Mouse (Mus musculus) bone marrow macrophage, adult 2 months (primary cell): Measurements from ENCODE around the gene Pnmal1. TPM values are rescaled to one million over a fixed set of nuclear protein-coding genes. Genes with fewer than 3 reads are reported as not detected.
A peak's percentile ranks its signal among the peaks of the same experiment; 100 is the strongest.

Source experiments
- H3K27ac ChIP-seq: 2 replicates; pipeline ENCODE4 v1.5.1; 2012; ENCODE audit warnings: low read depth, low read length; ENCODE audit not compliant: insufficient read depth
- H3K4me1 ChIP-seq: 2 replicates; pipeline ENCODE4 v1.6.1; 2012; ENCODE audit warnings: low read length; ENCODE audit not compliant: control insufficient read depth, insufficient read depth
- H3K4me3 ChIP-seq: 2 replicates; pipeline ENCODE4 v1.5.1; 2012; ENCODE audit warnings: mild to moderate bottlenecking, low read length, moderate library complexity; ENCODE audit not compliant: insufficient read depth
- CTCF ChIP-seq: IDR thresholded peaks from 2 replicates; pipeline ENCODE4 v1.5.1; 2012; ENCODE audit warnings: low read depth, mild to moderate bottlenecking, low read length, moderate library complexity
- POLR2A ChIP-seq: IDR thresholded peaks from 2 replicates; pipeline ENCODE4 v1.6.1; 2012; ENCODE audit warnings: mild to moderate bottlenecking, low read depth, low read length, borderline replicate concordance
- polyA plus RNA-seq: library from polyadenylated mRNA; stranded (reverse); fragments of >200 nt; gene quantifications from 2 replicates; pipeline ENCODE4 v1.2.4, GENCODE M21; 2012; ENCODE audit not compliant: missing spikeins, insufficient read depth, insufficient read length

The Pnmal1 gene
- not detected in 2 replicates for polyA plus RNA-seq

DNA sequence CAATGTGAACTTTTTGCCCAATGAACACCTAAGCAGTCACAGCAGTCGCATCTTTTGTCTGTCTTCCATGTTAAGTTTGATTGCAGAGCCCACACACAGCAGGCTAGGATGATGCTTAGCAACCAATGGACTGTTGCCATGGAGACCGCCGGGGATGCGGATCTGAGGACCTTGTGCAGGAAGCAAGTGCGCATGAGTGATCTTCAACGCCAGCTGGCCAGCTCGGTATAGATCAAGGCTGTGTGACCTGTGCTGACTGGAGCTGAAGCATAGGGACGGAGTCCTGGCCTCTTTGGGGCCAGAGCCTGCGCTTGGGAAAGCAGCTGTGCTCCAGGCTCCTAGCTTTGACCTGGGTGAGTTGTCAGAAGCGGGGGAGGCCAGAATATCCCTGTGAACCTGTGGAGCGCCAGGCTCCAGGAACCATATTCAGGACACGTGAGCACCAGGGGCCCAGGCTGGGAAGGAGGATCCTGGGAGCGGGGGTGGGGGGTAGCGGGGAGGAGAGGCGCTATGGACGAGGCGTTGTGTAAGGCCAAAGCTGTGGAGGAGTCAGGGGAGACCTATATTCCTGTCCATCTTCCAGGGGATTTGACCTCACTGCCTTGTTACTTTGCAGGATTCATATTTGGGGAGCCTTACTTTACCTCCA lies at the start of gene Pnmal1:
Gene Pnmal1, plus strand, starts transcription at position 141 of the 649 bp plus-strand sequence.
- TF ChIP-seq CTCF (no peak), POLR2A (no peak)
- no peak within 1 kb of the TSS for H3K4me3 ChIP-seq
- H3K4me1 ChIP-seq = no peaks in the 10 kb centered on the region
- H3K27ac ChIP-seq = no peak within 1 kb of the TSS

DNA sequence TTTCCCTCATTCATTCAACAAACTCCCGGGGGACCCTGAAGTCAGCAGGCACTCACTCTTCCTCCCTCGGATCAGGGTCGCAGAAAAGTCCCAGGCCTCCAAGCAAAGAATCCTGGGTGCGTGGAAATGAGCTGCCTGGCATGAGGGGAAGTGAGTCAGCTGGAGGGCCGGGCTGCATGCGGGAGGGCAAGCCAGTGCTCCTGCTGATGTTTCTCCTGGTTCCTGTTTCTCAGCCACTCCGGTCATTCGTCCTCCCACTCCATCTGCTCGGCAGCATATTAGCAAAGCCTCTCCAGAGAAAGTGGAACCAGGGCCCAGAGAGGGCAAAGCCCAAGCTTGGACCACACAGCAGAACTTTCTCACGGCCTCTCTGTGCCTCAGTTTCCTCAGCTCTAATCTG lies 49.6 kb upstream of the Pnmal1 start:
- peak overlapping the region; percentile 23 for H3K4me3 ChIP-seq
- TF ChIP-seq CTCF = no peak
- TF ChIP-seq POLR2A = no peak
- peaks cover 54% of the 10 kb centered on the region for H3K4me1 ChIP-seq
- H3K27ac ChIP-seq = peak overlapping the region; percentile 80

DNA sequence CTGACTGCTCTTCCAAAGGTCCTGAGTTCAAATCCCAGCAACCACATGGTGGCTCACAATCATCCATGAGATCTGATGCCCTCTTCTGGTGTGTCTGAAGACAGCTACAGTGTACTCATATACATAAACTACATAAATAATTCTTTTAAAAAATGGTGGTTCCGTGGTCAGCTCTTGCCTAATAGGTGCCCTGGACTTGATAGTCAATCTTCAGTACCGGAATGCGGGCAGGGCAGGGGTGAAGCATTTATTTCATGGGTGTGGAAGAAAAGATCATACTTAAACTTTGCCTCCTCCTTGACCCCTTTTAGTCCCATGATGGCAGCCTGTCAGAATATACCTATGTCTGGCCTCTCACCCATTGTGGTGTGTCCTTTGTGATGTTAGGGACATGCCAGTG lies 47.6 kb upstream of the Pnmal1 start:
- H3K4me1 ChIP-seq = peaks cover 35% of the 10 kb centered on the region
- no peak overlapping the region for H3K4me3 ChIP-seq
- no peak overlapping the region for H3K27ac ChIP-seq
- no peak for TF ChIP-seq CTCF
- TF ChIP-seq POLR2A = no peak

DNA sequence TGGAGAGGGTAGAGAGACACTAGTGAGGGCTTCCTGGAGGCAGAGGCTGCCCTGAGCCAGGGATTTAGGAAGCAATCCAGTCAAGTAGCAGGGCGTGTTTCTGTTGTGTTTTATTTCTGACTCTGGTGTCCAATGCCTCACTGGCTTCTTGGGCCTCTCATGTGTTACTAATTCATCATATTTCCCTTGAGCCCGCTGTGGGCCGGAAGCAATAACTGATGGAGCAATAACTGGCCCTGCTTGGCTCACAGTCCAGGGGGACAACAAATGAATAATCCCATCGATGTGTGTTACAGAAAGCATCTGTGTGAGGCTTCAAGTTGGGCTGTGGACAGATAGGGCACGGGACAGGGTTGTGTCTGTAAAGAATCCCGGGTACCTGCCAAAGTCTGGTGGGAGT lies 47.1 kb upstream of the Pnmal1 start:
- TF ChIP-seq POLR2A = no peak
- TF ChIP-seq CTCF = no peak
- Histone ChIP-seq H3K27ac (no peak overlapping the region), H3K4me1 (peaks cover 30% of the 10 kb centered on the region), H3K4me3 (no peak overlapping the region)

DNA sequence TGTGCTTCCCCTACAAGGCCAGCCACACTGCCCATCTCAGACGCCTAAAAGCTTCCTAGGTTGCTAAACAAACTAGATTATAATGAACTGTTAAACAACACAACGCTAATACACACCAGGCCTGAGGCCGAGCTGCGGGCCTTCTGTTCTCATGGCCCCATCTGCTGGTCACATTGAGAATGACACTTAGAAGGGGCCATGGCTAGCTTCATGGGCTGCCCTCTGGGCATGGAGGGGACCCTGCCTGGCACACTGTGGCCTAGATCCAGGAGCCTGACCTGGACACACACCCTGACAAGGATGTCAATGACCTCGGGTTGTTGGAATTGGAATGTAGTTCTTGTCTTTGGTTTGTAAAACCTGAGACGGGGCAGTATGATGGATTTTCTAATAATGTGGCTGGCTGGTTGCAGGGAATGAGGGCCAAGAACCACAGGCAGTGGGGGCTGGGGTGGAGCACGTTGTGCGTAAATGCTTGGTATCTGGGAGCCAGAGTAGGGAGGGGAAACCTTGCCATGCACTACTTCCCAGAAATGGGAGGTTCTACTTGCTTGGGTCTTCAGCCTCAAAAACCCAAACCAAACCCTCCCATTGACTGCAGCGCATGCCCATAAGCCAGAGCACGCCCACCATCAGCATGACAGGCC lies 45.5 kb upstream of the Pnmal1 start:
- no peak overlapping the region for H3K4me3 ChIP-seq
- H3K4me1 ChIP-seq = peaks cover 17% of the 10 kb centered on the region
- TF ChIP-seq POLR2A = no peak
- peak; percentile 85 for TF ChIP-seq CTCF
- H3K27ac ChIP-seq = no peak overlapping the region

DNA sequence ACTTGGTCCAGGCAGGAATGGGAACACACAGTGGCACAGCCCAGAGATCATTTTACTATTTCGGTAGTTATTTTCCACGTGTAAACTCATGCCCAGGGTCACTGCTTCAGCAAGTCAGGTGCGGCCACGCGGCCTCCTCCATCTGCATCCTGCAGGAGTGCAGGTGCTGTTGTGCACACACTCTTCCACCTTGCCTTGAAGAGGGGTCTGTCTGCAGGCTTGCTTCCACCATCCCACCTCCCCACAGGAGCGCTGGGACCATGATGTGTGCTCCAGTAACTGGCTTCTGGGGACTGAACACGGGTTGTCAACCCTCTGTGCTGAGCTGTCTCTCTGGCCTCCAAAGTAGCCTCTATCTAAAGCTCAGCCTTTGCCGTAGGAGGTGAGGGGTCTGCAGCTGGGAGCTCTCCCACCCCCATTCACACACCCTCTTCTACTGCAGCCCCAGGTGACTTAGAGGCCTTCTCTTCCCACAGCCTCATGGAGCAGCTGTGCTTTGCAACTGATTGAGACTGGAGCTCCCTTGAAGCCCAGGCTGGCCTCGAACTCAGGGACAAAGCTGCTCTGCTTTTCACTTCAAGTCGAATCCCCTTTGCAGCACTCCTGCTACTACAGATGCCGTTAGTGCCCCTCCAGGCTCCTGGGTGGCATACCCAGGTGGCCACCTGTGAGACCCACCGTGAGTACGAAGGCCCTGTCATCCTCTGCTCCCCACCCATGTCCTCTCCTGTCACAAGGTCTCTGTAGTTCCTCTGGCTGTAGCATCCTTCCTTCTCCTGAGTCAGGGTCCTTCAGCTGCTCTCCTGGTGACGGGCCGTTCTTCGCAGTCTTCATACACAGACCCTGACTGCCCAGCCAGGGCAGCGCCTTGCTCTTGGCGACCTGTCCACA lies 44.8 kb upstream of the Pnmal1 start:
- peaks cover 10% of the 10 kb centered on the region for H3K4me1 ChIP-seq
- H3K4me3 ChIP-seq = no peak overlapping the region

DNA sequence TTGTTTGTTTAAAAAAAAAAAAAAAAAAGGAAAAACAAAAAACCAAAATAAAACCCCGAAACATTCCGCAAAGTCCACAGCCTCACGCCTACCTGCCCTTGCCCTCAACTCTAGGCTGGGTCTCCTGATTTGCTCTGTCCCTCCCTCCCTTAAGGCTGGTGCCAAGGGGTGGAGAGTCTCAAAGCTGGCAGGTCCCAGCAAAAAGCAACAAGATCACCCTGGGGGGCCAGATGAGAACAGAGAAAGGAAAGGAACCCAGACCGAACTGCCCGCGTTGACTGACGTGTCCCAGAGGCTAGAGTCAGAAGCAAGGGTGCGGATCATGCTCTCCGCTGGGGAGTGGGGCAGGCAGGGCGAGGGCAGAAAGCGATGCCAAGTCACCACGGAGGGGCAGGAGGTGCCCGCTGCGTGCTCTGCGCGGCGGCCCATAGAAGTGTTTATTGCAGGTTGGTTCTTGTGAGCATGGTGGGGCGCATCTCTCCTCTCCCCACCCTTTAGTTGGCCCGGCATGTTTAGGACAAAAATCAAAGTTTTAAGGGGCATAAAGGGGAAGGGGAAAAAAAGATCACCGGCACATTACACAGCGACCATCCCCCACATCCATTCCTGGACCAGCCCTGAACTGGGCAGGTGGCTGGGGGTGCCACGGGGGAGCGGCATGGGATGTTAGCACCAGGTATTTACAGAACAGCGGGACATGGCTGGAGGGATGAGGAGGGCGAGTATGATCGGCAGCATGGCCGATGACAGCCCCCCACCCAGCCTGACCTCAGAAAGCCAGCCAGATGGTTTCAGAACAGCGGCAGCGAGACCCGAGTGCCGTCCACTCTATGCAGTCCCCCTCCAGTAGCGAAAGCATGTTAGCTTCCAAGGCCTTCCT lies 43.8 kb upstream of the Pnmal1 start:
- Histone ChIP-seq H3K4me3 (no peak overlapping the region), H3K27ac (no peak overlapping the region), H3K4me1 (peaks cover 4% of the 10 kb centered on the region; the same call in 1 of the 2 replicates)
- TF ChIP-seq POLR2A (no peak), CTCF (no peak)

More for the DNA sequence above, 44.8 kb upstream of the Pnmal1 start:
- no peak overlapping the region for H3K27ac ChIP-seq
- TF ChIP-seq CTCF (no peak), POLR2A (no peak)

DNA sequence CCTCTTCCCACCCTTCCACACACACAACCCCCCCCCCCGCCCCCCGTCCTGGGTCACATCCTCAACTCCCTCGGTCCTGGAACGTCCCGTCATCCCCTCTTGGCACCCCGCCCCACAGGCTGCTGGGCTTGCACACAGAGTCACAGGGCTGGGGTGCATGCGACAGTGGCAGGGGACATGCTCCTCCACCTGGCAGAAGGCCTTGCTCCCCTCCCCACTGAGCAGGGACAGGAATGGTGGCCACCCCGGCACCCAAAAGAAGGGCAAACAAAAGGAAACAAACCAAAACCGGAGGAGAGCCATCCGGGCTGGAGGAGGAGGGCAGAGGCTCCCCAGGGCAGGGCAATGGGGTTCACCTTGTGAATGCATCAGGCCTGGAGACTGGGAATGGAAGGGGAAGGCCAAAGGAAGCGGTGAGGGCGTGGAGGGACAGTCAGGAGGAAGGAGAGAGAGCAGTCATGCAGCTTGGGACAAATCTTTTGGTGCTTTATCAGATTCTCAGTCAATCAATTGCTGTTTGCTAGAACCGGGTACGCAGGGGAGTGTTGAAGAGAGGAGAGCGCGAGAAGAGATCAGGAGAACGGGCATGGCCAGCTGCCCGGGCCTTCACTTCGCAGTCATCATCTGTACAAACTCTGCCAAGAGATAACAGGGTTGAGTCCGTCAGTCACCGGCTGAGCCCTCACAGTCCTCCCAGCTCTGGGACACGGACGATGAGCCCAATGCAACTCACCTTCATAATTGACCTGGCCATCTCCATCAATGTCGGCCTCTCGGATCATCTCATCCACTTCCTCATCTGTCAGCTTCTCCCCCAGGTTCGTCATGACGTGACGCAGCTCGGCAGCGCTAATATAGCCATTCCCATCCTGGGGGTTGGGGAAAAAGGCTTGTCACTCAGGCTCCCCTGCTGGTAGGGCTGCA lies 42.9 kb upstream of the Pnmal1 start:
- H3K4me3 ChIP-seq = no peak overlapping the region
- peaks cover 7% of the 10 kb centered on the region; the same call in 1 of the 2 replicates for H3K4me1 ChIP-seq
- no peak overlapping the region for H3K27ac ChIP-seq
- TF ChIP-seq POLR2A = no peak
- TF ChIP-seq CTCF = no peak
